Mouse (Mus musculus) cerebellum, adult 2 months (tissue): Measurements from ENCODE around the gene Gprc5c. TPM values are rescaled to one million over a fixed set of nuclear protein-coding genes. Genes with fewer than 3 reads are reported as not detected.

Source experiments
- DNase-seq, 2 experiments: peaks; one replicate each; pipeline ENCODE4 v3.0.0; 2021
- H3K27ac ChIP-seq: fragments of 200-500 bp; 2 replicates; pipeline ENCODE4 v1.5.1; 2012; ENCODE audit warnings: low read length, control low read depth, inconsistent platforms; ENCODE audit not compliant: insufficient read depth
- H3K27me3 ChIP-seq: fragments of 200-500 bp; 2 replicates; pipeline ENCODE4 v1.6.1; 2012; ENCODE audit warnings: inconsistent platforms, mild to moderate bottlenecking, low read length, moderate library complexity; ENCODE audit not compliant: control insufficient read depth, insufficient read depth
- H3K4me1 ChIP-seq: fragments of 200-500 bp; 2 replicates; pipeline ENCODE4 v1.6.1; 2011; ENCODE audit warnings: low read length; ENCODE audit not compliant: control insufficient read depth, insufficient read depth
- H3K4me3 ChIP-seq: fragments of 200-500 bp; replicated peaks from 2 replicates; pipeline ENCODE3; 2011; ENCODE audit warnings: mild to moderate bottlenecking, low read depth, low read length, control low read depth; ENCODE audit not compliant: insufficient read depth
- CTCF ChIP-seq: fragments of 200-500 bp; IDR thresholded peaks from 2 replicates; pipeline ENCODE4 v1.5.1; 2011; ENCODE audit warnings: low read depth, mild to moderate bottlenecking, control low read depth, low read length, moderate library complexity, borderline replicate concordance; ENCODE audit not compliant: insufficient read depth
- POLR2A ChIP-seq: fragments of 200-500 bp; IDR thresholded peaks from 2 replicates; pipeline ENCODE4 v1.6.1; 2011; ENCODE audit warnings: low read length, control low read depth, borderline replicate concordance; ENCODE audit not compliant: insufficient read depth
- WGBS: fragments of 180-500 bp; shearing (Covaris S2); methylation state at CpG from one replicate; pipeline ENCODE4 v1.1.7; 2018; 5-methylcytosine and 5-hydroxymethylcytosine counted together
- polyA plus RNA-seq: library from polyadenylated mRNA; depleted of rRNA; stranded (reverse); fragments of >200 nt; gene quantifications from 2 replicates; pipeline ENCODE4 v1.2.3, GENCODE M21; 2012

The Gprc5c gene
- polyA plus RNA-seq, 1 experiment: 62.9 TPM

GRCm38 (mm10) chr11:114844464-114845220 is 6.3 kb upstream of the Gprc5c start:
- WGBS: 81% methylated on average over 7 of the region's 7 CpGs
- peaks cover 14% of the 10 kb centered on the region for H3K4me1 ChIP-seq
- TF ChIP-seq POLR2A (no peak), CTCF (no peak)
- H3K27me3 ChIP-seq: no peaks in the 10 kb centered on the region
- DNase-seq: no peak
- H3K27ac ChIP-seq: no peak overlapping the region
- H3K4me3 ChIP-seq: no peak overlapping the region

GRCm38 (mm10) chr11:114846336-114846735 is 4.6 kb upstream of the Gprc5c start:
- no peak for DNase-seq
- no peak overlapping the region for H3K4me3 ChIP-seq
- no peak overlapping the region for H3K27ac ChIP-seq
- 83% methylated on average over 4 of the region's 4 CpGs for WGBS
- H3K4me1 ChIP-seq: peaks cover 18% of the 10 kb centered on the region
- H3K27me3 ChIP-seq: no peaks in the 10 kb centered on the region
- TF ChIP-seq POLR2A (no peak), CTCF (no peak)

GRCm38 (mm10) chr11:114847008-114847407 is 3.9 kb upstream of the Gprc5c start:
- 81% methylated on average over 5 of the region's 5 CpGs for WGBS
- TF ChIP-seq CTCF (no peak), POLR2A (no peak)
- H3K4me1 ChIP-seq: peaks cover 18% of the 10 kb centered on the region
- H3K27me3 ChIP-seq: no peaks in the 10 kb centered on the region
- no peak for DNase-seq
- no peak overlapping the region for H3K27ac ChIP-seq
- H3K4me3 ChIP-seq: no peak overlapping the region

GRCm38 (mm10) chr11:114849572-114849971 is 1.4 kb upstream of the Gprc5c start:
- Histone ChIP-seq H3K4me1 (peaks cover 21% of the 10 kb centered on the region), H3K27ac (peak overlapping the region; percentile 88), H3K4me3 (no peak overlapping the region), H3K27me3 (no peaks in the 10 kb centered on the region)
- no peak for TF ChIP-seq CTCF
- TF ChIP-seq POLR2A: no peak
- DNase-seq: no peak
- WGBS: 5% methylated on average over 2 of the region's 2 CpGs

- H3K27ac ChIP-seq: peak overlapping the region; percentile 88
- H3K4me1 ChIP-seq: peaks cover 26% of the 10 kb centered on the region
- no peaks in the 10 kb centered on the region for H3K27me3 ChIP-seq
- WGBS: 18% methylated on average over 5 of the region's 5 CpGs
- no peak for DNase-seq
- TF ChIP-seq POLR2A (no peak), CTCF (no peak)
- H3K4me3 ChIP-seq: peak overlapping the region; percentile 72
These were observed 893 bp upstream of the Gprc5c start for GRCm38 (mm10) chr11:114850066-114850451.

- H3K27ac ChIP-seq: peak overlapping the region; percentile 95
- DNase-seq: peak in 1 of 2 experiments; percentile 98
- 0% methylated on average over 27 of the region's 27 CpGs for WGBS
These were observed 286 bp downstream of the Gprc5c start for GRCm38 (mm10) chr11:114851269-114851607.

GRCm38 (mm10) chr11:114851608-114852310 is 807 bp downstream of the Gprc5c start:
- under 1% methylated on average over 65 of the region's 65 CpGs for WGBS
- peak overlapping the region; percentile 95 for H3K27ac ChIP-seq
- H3K27me3 ChIP-seq: no peaks in the 10 kb centered on the region
- peak; percentile 94 to 96 for DNase-seq
- peak overlapping the region; percentile 72 for H3K4me3 ChIP-seq
- TF ChIP-seq CTCF (no peak), POLR2A (peak; percentile 61)
- peaks cover 24% of the 10 kb centered on the region for H3K4me1 ChIP-seq

More at GRCm38 (mm10) chr11:114851269-114851607, 286 bp downstream of the Gprc5c start:
- Histone ChIP-seq H3K27me3 (no peaks in the 10 kb centered on the region), H3K4me1 (peaks cover 27% of the 10 kb centered on the region), H3K4me3 (peak overlapping the region; percentile 72)
- TF ChIP-seq CTCF: no peak
- TF ChIP-seq POLR2A: peak; percentile 81
